Mouse (Mus musculus): ENCODE results near the gene Nwd2.

- TF ChIP-seq GATA1 (IDR thresholded peaks at IDR 0.05; ENCODE audit: borderline replicate concordance, low read length): no peak
- no peak for TF ChIP-seq FLI1 (IDR thresholded peaks at IDR 0.05; ENCODE audit: low read length)
These were observed 178.6 kb downstream of the Nwd2 start for GRCm38 (mm10) chr5:63827415-63828053.

All from megakaryocyte, embryonic 14.5 days (primary cell).